Mouse (Mus musculus): ENCODE results near the gene Slc24a4. TPM values are rescaled to one million over a fixed set of nuclear protein-coding genes. Genes with fewer than 3 reads are reported as not detected.

Slc24a4 gene
- polyA plus RNA-seq, 1 experiment from 2014 or later = 2.9 TPM

DNA sequence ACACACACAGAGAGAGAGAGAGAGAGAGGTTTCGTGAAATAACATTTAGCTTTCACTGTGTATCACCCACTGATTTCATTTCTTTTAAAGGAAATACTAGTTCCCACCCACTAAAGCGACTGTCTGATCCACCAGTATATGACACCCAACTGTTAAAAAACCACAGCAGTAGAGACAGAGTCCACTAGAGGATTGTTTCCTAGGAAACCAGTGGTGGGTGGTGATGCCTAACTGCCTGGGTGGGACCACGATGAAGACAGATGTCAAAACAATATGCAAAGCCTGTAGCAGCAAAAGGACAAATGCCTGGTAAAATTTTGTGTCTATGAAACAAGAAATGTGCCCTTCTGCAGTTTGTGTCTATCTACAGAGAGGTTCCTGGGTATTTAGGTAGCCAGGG, 122.5 kb downstream of the Slc24a4 start:
- ATAC-seq (replicated peaks; ENCODE audit: insufficient number of reproducible peaks, insufficient read depth, low FRiP score, low read depth) = no peak
- no peaks in the 10 kb centered on the region for H3K27me3 ChIP-seq
- no peak overlapping the region for H3K9ac ChIP-seq
- no peaks in the 10 kb centered on the region for H3K36me3 ChIP-seq
- H3K27ac ChIP-seq = no peak overlapping the region
- H3K4me2 ChIP-seq = no peak overlapping the region
- no peaks in the 10 kb centered on the region for H3K4me1 ChIP-seq (replicated peaks)
- H3K9me3 ChIP-seq (replicated peaks) = no peaks in the 10 kb centered on the region
- WGBS = 74% methylated on average over 3 of the region's 3 CpGs
- no peak overlapping the region for H3K4me3 ChIP-seq

GRCm38 (mm10) chr12:102251985-102252384, 123.5 kb downstream of the Slc24a4 start:
- Histone ChIP-seq H3K4me3 (no peak overlapping the region), H3K4me2 (no peak overlapping the region), H3K36me3 (no peaks in the 10 kb centered on the region), H3K9me3 (replicated peaks) (no peaks in the 10 kb centered on the region), H3K27ac (no peak overlapping the region), H3K4me1 (replicated peaks) (no peaks in the 10 kb centered on the region), H3K27me3 (no peaks in the 10 kb centered on the region), H3K9ac (no peak overlapping the region)
- 35% methylated on average over 3 of the region's 3 CpGs for WGBS
- ATAC-seq (replicated peaks; ENCODE audit: insufficient number of reproducible peaks, insufficient read depth, low FRiP score, low read depth) = no peak

DNA sequence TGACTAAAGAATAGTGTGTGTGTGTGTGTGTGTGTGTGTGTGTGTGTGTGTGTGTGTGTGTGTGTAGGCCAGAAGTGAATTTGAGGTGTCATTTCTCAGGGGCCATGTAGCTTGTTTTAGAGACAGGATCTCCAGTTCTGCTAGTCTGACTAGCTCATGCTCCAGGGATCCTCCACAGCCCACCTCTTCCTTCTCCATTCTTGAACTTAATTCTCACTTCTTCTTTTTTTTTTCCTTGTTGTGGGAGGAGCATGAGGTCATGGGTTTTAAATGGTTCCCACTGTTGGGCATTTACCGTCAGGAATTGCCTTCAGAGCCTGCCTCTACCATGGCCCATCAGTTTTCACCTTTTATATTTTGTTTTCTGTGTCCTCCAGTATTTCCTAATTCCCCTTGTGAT, 124.0 kb downstream of the Slc24a4 start:
- H3K36me3 ChIP-seq = no peaks in the 10 kb centered on the region
- H3K27me3 ChIP-seq = no peaks in the 10 kb centered on the region
- no peak overlapping the region for H3K27ac ChIP-seq
- no peak overlapping the region for H3K9ac ChIP-seq
- H3K4me1 ChIP-seq (replicated peaks) = no peaks in the 10 kb centered on the region
- H3K4me3 ChIP-seq = no peak overlapping the region
- ATAC-seq (replicated peaks; ENCODE audit: insufficient number of reproducible peaks, insufficient read depth, low FRiP score, low read depth) = no peak
- WGBS = 77% methylated on average over 1 of the region's 1 CpGs
- no peaks in the 10 kb centered on the region for H3K9me3 ChIP-seq (replicated peaks)
- no peak overlapping the region for H3K4me2 ChIP-seq

DNA sequence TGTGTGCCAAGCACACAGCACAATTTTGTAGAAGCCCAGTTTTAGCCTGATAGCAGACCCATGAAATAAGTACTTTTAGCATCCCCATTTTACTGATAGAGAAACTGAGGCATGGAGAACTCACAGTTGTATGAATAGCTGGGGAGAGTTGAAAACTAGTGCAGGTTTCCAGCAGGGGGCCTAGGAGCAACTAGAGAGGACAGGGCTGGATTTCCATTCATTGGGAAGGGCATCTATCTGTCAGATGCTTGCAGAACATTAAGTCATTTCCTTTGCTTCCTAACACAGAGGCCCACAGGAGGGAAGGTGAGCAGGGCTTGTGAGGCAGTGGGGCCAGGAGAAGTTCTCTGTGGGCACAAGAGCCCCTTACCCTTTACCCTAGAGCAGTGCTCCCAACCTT, 126.5 kb downstream of the Slc24a4 start:
- no peaks in the 10 kb centered on the region for H3K9me3 ChIP-seq (replicated peaks)
- H3K4me3 ChIP-seq = no peak overlapping the region
- no peaks in the 10 kb centered on the region for H3K36me3 ChIP-seq
- H3K9ac ChIP-seq = no peak overlapping the region
- no peaks in the 10 kb centered on the region for H3K27me3 ChIP-seq
- H3K4me2 ChIP-seq = no peak overlapping the region
- no peaks in the 10 kb centered on the region for H3K4me1 ChIP-seq (replicated peaks)
- ATAC-seq (replicated peaks; ENCODE audit: insufficient number of reproducible peaks, insufficient read depth, low FRiP score, low read depth) = no peak
- no peak overlapping the region for H3K27ac ChIP-seq

GRCm38 (mm10) chr12:102258522-102259112, 130.1 kb downstream of the Slc24a4 start:
- Histone ChIP-seq H3K9me3 (replicated peaks) (no peaks in the 10 kb centered on the region), H3K4me1 (replicated peaks) (0 out of 2 replicates have a peak, but pooled peaks cover 11% of the 10 kb centered on the region)
- 64% methylated on average over 3 of the region's 3 CpGs for WGBS

GRCm38 (mm10) chr12:102261933-102262396, 133.4 kb downstream of the Slc24a4 start:
- Histone ChIP-seq H3K9me3 (replicated peaks) (no peaks in the 10 kb centered on the region), H3K4me1 (replicated peaks) (0 out of 2 replicates have a peak, but pooled peaks cover 11% of the 10 kb centered on the region), H3K9ac (no peak overlapping the region), H3K27ac (no peak overlapping the region; the same call in 1 of the 2 replicates), H3K4me3 (no peak overlapping the region), H3K36me3 (no peaks in the 10 kb centered on the region), H3K4me2 (no peak overlapping the region), H3K27me3 (no peaks in the 10 kb centered on the region)
- 39% methylated on average over 8 of the region's 8 CpGs for WGBS
- ATAC-seq (replicated peaks; ENCODE audit: insufficient number of reproducible peaks, insufficient read depth, low FRiP score, low read depth) = no peak

More at GRCm38 (mm10) chr12:102258522-102259112, 130.1 kb downstream of the Slc24a4 start:
- ATAC-seq (replicated peaks; ENCODE audit: insufficient number of reproducible peaks, insufficient read depth, low FRiP score, low read depth) = no peak
- Histone ChIP-seq H3K27ac (no peak overlapping the region), H3K9ac (no peak overlapping the region), H3K27me3 (no peaks in the 10 kb centered on the region), H3K36me3 (no peaks in the 10 kb centered on the region), H3K4me3 (no peak overlapping the region), H3K4me2 (no peak overlapping the region)

DNA sequence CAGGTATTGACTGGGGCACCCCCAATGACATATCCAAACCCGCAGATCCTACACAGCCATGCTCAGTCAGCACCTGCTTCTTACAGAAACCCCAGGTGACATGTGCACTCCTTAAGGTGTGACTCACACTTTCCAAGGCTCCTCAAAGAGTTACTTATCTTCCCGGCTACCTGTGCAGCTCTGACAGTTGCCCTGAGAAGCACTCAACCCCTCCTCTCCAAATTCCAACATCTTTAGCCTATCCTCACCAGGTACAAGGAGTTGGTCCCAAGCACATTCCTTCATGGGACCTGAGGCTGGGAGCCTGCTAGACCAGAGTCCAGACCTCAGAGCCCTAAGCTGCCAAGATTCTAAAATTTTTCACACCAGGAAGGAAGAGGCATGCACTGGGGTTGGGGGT, 134.3 kb downstream of the Slc24a4 start:
- Histone ChIP-seq H3K9ac (no peak overlapping the region), H3K36me3 (no peaks in the 10 kb centered on the region), H3K4me2 (no peak overlapping the region), H3K27ac (no peak overlapping the region), H3K4me1 (replicated peaks) (0 out of 2 replicates have a peak, but pooled peaks cover 11% of the 10 kb centered on the region), H3K9me3 (replicated peaks) (no peaks in the 10 kb centered on the region), H3K4me3 (no peak overlapping the region), H3K27me3 (no peaks in the 10 kb centered on the region)
- no peak for ATAC-seq (replicated peaks; ENCODE audit: insufficient number of reproducible peaks, insufficient read depth, low FRiP score, low read depth)
- WGBS = 85% methylated on average over 2 of the region's 2 CpGs

GRCm38 (mm10) chr12:102263249-102263648, 134.7 kb downstream of the Slc24a4 start:
- H3K4me1 ChIP-seq (replicated peaks) = 0 out of 2 replicates have a peak, but pooled peaks cover 11% of the 10 kb centered on the region
- no peak for ATAC-seq (replicated peaks; ENCODE audit: insufficient number of reproducible peaks, insufficient read depth, low FRiP score, low read depth)
- no peak overlapping the region for H3K4me2 ChIP-seq
- H3K9ac ChIP-seq = no peak overlapping the region
- no peaks in the 10 kb centered on the region for H3K9me3 ChIP-seq (replicated peaks)
- H3K4me3 ChIP-seq = no peak overlapping the region
- H3K27me3 ChIP-seq = no peaks in the 10 kb centered on the region
- H3K27ac ChIP-seq = no peak overlapping the region
- H3K36me3 ChIP-seq = no peaks in the 10 kb centered on the region

GRCm38 (mm10) chr12:102266433-102266832, 137.9 kb downstream of the Slc24a4 start:
- Histone ChIP-seq H3K36me3 (no peaks in the 10 kb centered on the region), H3K9me3 (replicated peaks) (no peaks in the 10 kb centered on the region), H3K4me2 (no peak overlapping the region), H3K27me3 (no peaks in the 10 kb centered on the region), H3K27ac (no peak overlapping the region), H3K4me3 (no peak overlapping the region), H3K4me1 (replicated peaks) (0 out of 2 replicates have a peak, but pooled peaks cover 9% of the 10 kb centered on the region), H3K9ac (no peak overlapping the region)
- 78% methylated on average over 8 of the region's 8 CpGs for WGBS
- no peak for ATAC-seq (replicated peaks; ENCODE audit: insufficient number of reproducible peaks, insufficient read depth, low FRiP score, low read depth)

GRCm38 (mm10) chr12:102269144-102269543, 140.6 kb downstream of the Slc24a4 start:
- Histone ChIP-seq H3K36me3 (no peaks in the 10 kb centered on the region), H3K9ac (no peak overlapping the region), H3K27ac (no peak overlapping the region), H3K4me2 (no peak overlapping the region), H3K4me3 (no peak overlapping the region), H3K9me3 (replicated peaks) (no peaks in the 10 kb centered on the region), H3K27me3 (no peaks in the 10 kb centered on the region), H3K4me1 (replicated peaks) (no peaks in the 10 kb centered on the region)
- no peak for ATAC-seq (replicated peaks; ENCODE audit: insufficient number of reproducible peaks, insufficient read depth, low FRiP score, low read depth)
- 41% methylated on average over 2 of the region's 2 CpGs for WGBS

DNA sequence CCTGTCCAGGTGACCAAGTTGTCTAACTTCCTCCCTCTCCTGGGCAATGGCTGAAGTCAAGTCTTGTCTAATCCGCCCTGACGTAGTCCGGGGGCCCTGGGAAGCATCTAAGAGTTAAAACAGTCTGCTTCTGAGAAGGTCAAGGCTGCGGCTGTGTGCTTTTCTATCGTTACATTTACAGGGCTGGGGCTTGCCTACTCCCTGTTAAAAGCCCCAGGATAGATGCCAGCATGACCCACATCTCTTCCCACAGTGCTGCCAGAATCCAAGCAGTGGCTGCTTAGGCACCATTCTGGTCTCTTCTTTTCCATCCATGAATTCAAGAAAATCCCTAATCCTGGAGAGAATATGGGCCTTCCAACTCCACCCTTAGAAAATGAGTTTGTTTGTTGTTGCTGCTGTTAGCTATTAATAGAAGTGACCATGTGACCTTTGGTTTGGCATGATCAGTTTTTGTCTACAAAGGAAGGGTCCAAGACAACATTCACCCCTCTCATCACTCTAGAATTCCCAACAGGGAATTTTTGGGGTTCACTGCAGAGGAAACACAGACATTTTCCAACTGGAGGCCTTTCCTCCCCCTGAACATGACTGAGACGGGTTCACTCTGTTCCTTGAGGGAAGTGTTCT, 142.4 kb downstream of the Slc24a4 start:
- Histone ChIP-seq H3K27ac (no peak overlapping the region), H3K36me3 (no peaks in the 10 kb centered on the region), H3K9me3 (replicated peaks) (no peaks in the 10 kb centered on the region), H3K4me1 (replicated peaks) (no peaks in the 10 kb centered on the region), H3K27me3 (no peaks in the 10 kb centered on the region), H3K4me2 (no peak overlapping the region), H3K4me3 (no peak overlapping the region), H3K9ac (no peak overlapping the region)
- 70% methylated on average over 6 of the region's 6 CpGs for WGBS
- no peak for ATAC-seq (replicated peaks; ENCODE audit: insufficient number of reproducible peaks, insufficient read depth, low FRiP score, low read depth)

- Histone ChIP-seq H3K27me3 (no peaks in the 10 kb centered on the region), H3K4me2 (no peak overlapping the region), H3K9ac (no peak overlapping the region), H3K27ac (no peak overlapping the region), H3K4me1 (replicated peaks) (no peaks in the 10 kb centered on the region), H3K9me3 (replicated peaks) (no peaks in the 10 kb centered on the region), H3K36me3 (no peaks in the 10 kb centered on the region), H3K4me3 (no peak overlapping the region)
- no peak for ATAC-seq (replicated peaks; ENCODE audit: insufficient number of reproducible peaks, insufficient read depth, low FRiP score, low read depth)
- 59% methylated on average over 4 of the region's 4 CpGs for WGBS
Observed at GRCm38 (mm10) chr12:102271447-102271846, 142.9 kb downstream of the Slc24a4 start.

Measured in heart, embryonic 15.5 days (tissue).